Mouse (Mus musculus) MEL (cell line): ENCODE results near the gene Ccdc141. TPM values are rescaled to one million over a fixed set of nuclear protein-coding genes. Genes with fewer than 3 reads are reported as not detected.

Source experiments
- DNase-seq: peaks from one replicate; pipeline ENCODE4 v3.0.0; 2011; ENCODE audit warnings: low read depth, low spot score
- H3K27ac ChIP-seq: 2 replicates; pipeline ENCODE4 v1.5.1; 2012; ENCODE audit warnings: low read depth, mild to moderate bottlenecking, control low read depth, low read length, moderate library complexity; ENCODE audit not compliant: control insufficient read depth
- H3K27me3 ChIP-seq, 2 experiments: fragments of 150-350 bp in 1 of 2; sonication (generic) in 1 of 2; 2 replicates each; pipeline ENCODE4 v1.6.1; 2012; ENCODE audit warnings: low read length in 2 of 2, mild to moderate bottlenecking in 2 of 2, improper control_type of control experiment in 1 of 2, moderate library complexity in 1 of 2; ENCODE audit not compliant: insufficient read depth in 2 of 2, control insufficient read depth in 1 of 2
- H3K36me3 ChIP-seq, 2 experiments: 2 replicates each; pipeline ENCODE4 v1.6.1; 2012 to 2014; ENCODE audit warnings: low read length in 2 of 2, improper control_type of control experiment in 1 of 2, inconsistent platforms in 1 of 2, mild to moderate bottlenecking in 1 of 2; ENCODE audit not compliant: insufficient read depth in 2 of 2, control insufficient read depth in 1 of 2
- H3K4me1 ChIP-seq, 2 experiments: fragments of 150-350 bp in 1 of 2; sonication (generic) in 1 of 2; 2 replicates each; pipeline ENCODE4 v1.6.1; 2012; ENCODE audit warnings: low read length in 2 of 2, improper control_type of control experiment in 1 of 2, mild to moderate bottlenecking in 1 of 2; ENCODE audit not compliant: insufficient read depth in 2 of 2, control insufficient read depth in 1 of 2
- H3K4me3 ChIP-seq, 2 experiments: fragments of 150-350 bp in 1 of 2; sonication (generic) in 1 of 2; 2 replicates each; pipeline ENCODE4 v1.5.1; 2012; ENCODE audit warnings: low read depth in 2 of 2, low read length in 2 of 2, mild to moderate bottlenecking in 2 of 2, moderate library complexity in 2 of 2, control low read depth in 1 of 2, improper control_type of control experiment in 1 of 2; ENCODE audit not compliant: control insufficient read depth in 1 of 2, insufficient read depth in 1 of 2
- H3K79me2 ChIP-seq: 2 replicates; pipeline ENCODE4 v1.6.1; 2012; ENCODE audit warnings: mild to moderate bottlenecking, low read length, moderate library complexity; ENCODE audit not compliant: control insufficient read depth, poor library complexity, insufficient read depth
- H3K9ac ChIP-seq: 2 replicates; pipeline ENCODE4 v1.6.1; 2012; ENCODE audit warnings: low read depth, mild to moderate bottlenecking, control low read depth, low read length, moderate library complexity; ENCODE audit not compliant: control insufficient read depth, poor library complexity, severe bottlenecking
- H3K9me3 ChIP-seq: fragments of 150-350 bp; sonication (generic); replicated peaks from 2 replicates; pipeline ENCODE4 v1.6.1; 2012; ENCODE audit warnings: mild to moderate bottlenecking, low read length, improper control_type of control experiment, moderate library complexity; ENCODE audit not compliant: insufficient read depth
- CHD2 ChIP-seq: IDR thresholded peaks from 2 replicates; pipeline ENCODE4 v1.6.1; 2011; ENCODE audit warnings: low read length, improper control_type of control experiment
- E2F4 ChIP-seq: IDR thresholded peaks from 2 replicates; pipeline ENCODE4 v1.6.1; 2011; ENCODE audit warnings: low read depth, low read length, improper control_type of control experiment, borderline replicate concordance
- ELF1 ChIP-seq: IDR thresholded peaks from 2 replicates; pipeline ENCODE4 v1.6.1; 2014; ENCODE audit warnings: low read depth, mild to moderate bottlenecking, inconsistent platforms, low read length, improper control_type of control experiment, moderate library complexity
- ETS1 ChIP-seq: IDR thresholded peaks from 2 replicates; pipeline ENCODE4 v1.6.1; 2012; ENCODE audit warnings: low read depth, mild to moderate bottlenecking, inconsistent platforms, low read length, improper control_type of control experiment, moderate library complexity
- GATA1 ChIP-seq: IDR thresholded peaks from 2 replicates; pipeline ENCODE4 v1.6.1; 2011; ENCODE audit warnings: low read depth, low read length, improper control_type of control experiment
- HCFC1 ChIP-seq: IDR thresholded peaks from 2 replicates; pipeline ENCODE4 v1.6.1; 2012; ENCODE audit warnings: low read depth, mild to moderate bottlenecking, inconsistent platforms, low read length, improper control_type of control experiment, moderate library complexity
- JUND ChIP-seq: IDR thresholded peaks from 2 replicates; pipeline ENCODE4 v1.6.1; 2011; ENCODE audit warnings: low read depth, mild to moderate bottlenecking, improper control_type of control experiment, low read length
- KAT2A ChIP-seq: conservative IDR thresholded peaks from 2 replicates; pipeline ENCODE4 v1.6.1; 2012; ENCODE audit warnings: low read depth, low read length, improper control_type of control experiment, inconsistent platforms
- MAX ChIP-seq: IDR thresholded peaks from 2 replicates; pipeline ENCODE4 v1.6.1; 2011; ENCODE audit warnings: low read length, improper control_type of control experiment
- MXI1 ChIP-seq: IDR thresholded peaks from 2 replicates; pipeline ENCODE4 v1.6.1; 2011; ENCODE audit warnings: mild to moderate bottlenecking, low read depth, low read length, improper control_type of control experiment
- NELFE ChIP-seq: IDR thresholded peaks from 2 replicates; pipeline ENCODE4 v1.6.1; 2011; ENCODE audit warnings: low read depth, low read length, improper control_type of control experiment
- POLR2AphosphoS5 ChIP-seq: IDR thresholded peaks from 2 replicates; pipeline ENCODE4 v1.6.1; 2012; ENCODE audit warnings: low read depth, borderline replicate concordance, mild to moderate bottlenecking, inconsistent platforms, low read length, moderate library complexity, mixed read lengths
- RAD21 ChIP-seq: IDR thresholded peaks from 2 replicates; pipeline ENCODE4 v1.6.1; 2011; ENCODE audit warnings: mild to moderate bottlenecking, low read depth, low read length, improper control_type of control experiment
- RCOR1 ChIP-seq: IDR thresholded peaks from 2 replicates; pipeline ENCODE4 v1.6.1; 2012; ENCODE audit warnings: low read depth, mild to moderate bottlenecking, inconsistent platforms, low read length, improper control_type of control experiment
- SIN3A ChIP-seq: IDR thresholded peaks from 2 replicates; pipeline ENCODE4 v1.6.1; 2012; ENCODE audit warnings: low read length, improper control_type of control experiment, inconsistent platforms
- SMC3 ChIP-seq: IDR thresholded peaks from 2 replicates; pipeline ENCODE4 v1.6.1; 2011; ENCODE audit warnings: low read depth, low read length, improper control_type of control experiment
- ZKSCAN1 ChIP-seq: IDR thresholded peaks from 2 replicates; pipeline ENCODE4 v1.6.1; 2012; ENCODE audit warnings: low read depth, mild to moderate bottlenecking, inconsistent platforms, low read length, improper control_type of control experiment, moderate library complexity
- ZMIZ1 ChIP-seq: IDR thresholded peaks from 2 replicates; pipeline ENCODE4 v1.6.1; 2012; ENCODE audit warnings: low read depth, mild to moderate bottlenecking, inconsistent platforms, low read length, improper control_type of control experiment, moderate library complexity
- polyA plus RNA-seq, 2 experiments: library from polyadenylated mRNA; stranded (reverse) in 1 of 2; unstranded in 1 of 2; fragments of >175 nt in 1 of 2; fragments of >200 nt in 1 of 2; gene quantifications; 2 replicates each; pipeline versions ENCODE4 v1.2.1 to v1.2.4; 2012; ENCODE audit warnings: low replicate concordance in 2 of 2, low read depth in 1 of 2; ENCODE audit not compliant: insufficient read length in 2 of 2, insufficient read depth in 1 of 2, missing spikeins in 1 of 2
- total RNA-seq: library from RNA; depleted of rRNA; stranded (reverse); fragments of 300-350 nt; gene quantifications from 2 replicates; pipeline ENCODE4 v1.2.3, GENCODE M21; 2012

The Ccdc141 gene
- total and polyA plus RNA-seq, 3 experiments: 0.54 to 1.1 TPM; not detected in 1

DNA sequence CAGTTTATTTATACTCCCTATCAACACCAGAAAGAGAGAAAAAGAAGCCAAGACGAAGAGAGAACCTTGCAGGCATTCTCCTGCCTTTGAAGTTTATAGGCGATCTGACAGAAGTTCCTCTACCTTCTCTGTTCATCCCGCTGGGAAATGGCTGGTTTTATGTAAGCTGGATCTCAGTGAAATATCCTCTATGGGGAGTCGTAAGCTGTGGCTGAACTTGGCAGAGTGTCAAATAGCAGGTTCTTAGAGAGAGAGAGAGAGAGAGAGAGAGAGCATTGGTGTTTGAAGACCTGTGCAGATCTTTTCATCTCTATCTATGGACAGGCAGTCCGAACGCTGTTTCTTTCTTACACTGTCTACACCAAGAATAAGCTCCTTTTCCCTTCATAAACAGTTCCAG, 2.9 kb upstream of the Ccdc141 start:
- TF ChIP-seq SIN3A: no peak
- no peak for TF ChIP-seq POLR2AphosphoS5
- no peak for TF ChIP-seq MAX
- TF ChIP-seq RCOR1: no peak
- TF ChIP-seq RAD21: no peak
- TF ChIP-seq CHD2: no peak
- TF ChIP-seq HCFC1: no peak
- TF ChIP-seq, all 39 proteins: peak for 0
- peaks cover 0 to 7% of the 10 kb centered on the region in 2 experiments; a peak in 2 of 4 replicates for H3K4me1 ChIP-seq
- no peak overlapping the region for H3K27ac ChIP-seq
- peaks cover 0 to 10% of the 10 kb centered on the region in 2 experiments; a peak in 2 of 4 replicates for H3K36me3 ChIP-seq
- no peak for DNase-seq
- H3K79me2 ChIP-seq: no peaks in the 10 kb centered on the region
- H3K9ac ChIP-seq: no peak overlapping the region
- H3K27me3 ChIP-seq: no peaks in the 10 kb centered on the region
- no peak overlapping the region for H3K4me3 ChIP-seq
- no peaks in the 10 kb centered on the region for H3K9me3 ChIP-seq

DNA sequence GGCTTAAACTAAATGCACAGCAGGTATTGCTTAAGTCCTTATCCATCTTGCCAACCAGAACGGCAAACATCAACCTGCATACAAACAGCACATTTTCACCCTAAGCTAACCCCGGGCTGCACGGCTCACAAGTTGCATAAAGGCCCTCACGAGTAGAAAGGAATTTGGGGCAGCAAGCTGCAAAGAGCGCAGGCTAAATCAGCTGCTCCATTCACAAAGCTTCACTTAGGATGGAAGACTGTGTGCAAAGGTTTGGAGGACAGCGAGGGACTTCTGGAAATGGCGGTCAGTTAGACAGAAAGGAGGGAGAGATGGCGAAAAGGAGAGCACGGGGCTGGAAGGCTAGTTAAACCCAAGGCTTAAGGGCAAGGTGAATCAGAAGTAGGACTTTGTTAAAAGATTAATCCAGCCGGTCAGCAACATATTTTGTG, 1.8 kb upstream of the Ccdc141 start:
- DNase-seq: no peak
- H3K9me3 ChIP-seq: no peaks in the 10 kb centered on the region
- TF ChIP-seq E2F4 (no peak), ELF1 (no peak), SMC3 (no peak), MXI1 (no peak), ZMIZ1 (no peak), ZKSCAN1 (no peak), NELFE (no peak), JUND (no peak), ETS1 (no peak), CHD2 (no peak), KAT2A (no peak), GATA1 (no peak)
- H3K27me3 ChIP-seq: no peaks in the 10 kb centered on the region
- H3K27ac ChIP-seq: no peak overlapping the region
- no peaks in the 10 kb centered on the region for H3K79me2 ChIP-seq
- H3K9ac ChIP-seq: no peak overlapping the region
- H3K4me1 ChIP-seq: peaks cover 0 to 3% of the 10 kb centered on the region in 2 experiments; a peak in 2 of 4 replicates
- H3K36me3 ChIP-seq: peaks cover 0 to 4% of the 10 kb centered on the region in 2 experiments; a peak in 2 of 4 replicates
- H3K4me3 ChIP-seq: no peak overlapping the region
